Mouse (Mus musculus): Measurements from ENCODE around the gene Mast2. TPM values are rescaled to one million over a fixed set of nuclear protein-coding genes. Genes with fewer than 3 reads are reported as not detected.

Gene Mast2
- polyA plus RNA-seq, 1 experiment from 2014 or later = 12.8 TPM

DNA sequence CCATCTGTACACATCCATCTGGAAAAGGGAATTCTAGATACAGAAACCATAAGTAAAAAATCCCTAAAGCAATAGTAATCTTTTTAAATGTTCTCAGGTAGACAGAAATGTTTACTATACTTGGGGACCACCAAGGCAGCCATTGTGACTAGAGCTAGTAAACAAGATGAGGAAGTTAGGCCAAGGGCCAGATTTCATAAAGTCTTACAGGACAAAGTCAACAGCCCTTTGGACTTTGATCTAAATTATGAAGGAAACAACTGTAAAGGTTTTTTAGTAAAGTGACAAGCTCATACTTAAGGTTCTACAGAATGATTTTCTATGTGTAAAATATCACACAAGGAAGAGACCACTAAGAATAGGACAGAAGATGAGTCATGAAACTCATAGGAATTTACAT, 14.0 kb downstream of the Mast2 start:
- no peak overlapping the region for H3K27ac ChIP-seq
- no peak overlapping the region for H3K4me3 ChIP-seq (ENCODE audit: inconsistent target)
- peaks cover 54% of the 10 kb centered on the region; the same call in 1 of the 2 replicates for H3K79me2 ChIP-seq (ENCODE audit: inconsistent target)
- H3K36me3 ChIP-seq (ENCODE audit: inconsistent target) = no peaks in the 10 kb centered on the region

DNA sequence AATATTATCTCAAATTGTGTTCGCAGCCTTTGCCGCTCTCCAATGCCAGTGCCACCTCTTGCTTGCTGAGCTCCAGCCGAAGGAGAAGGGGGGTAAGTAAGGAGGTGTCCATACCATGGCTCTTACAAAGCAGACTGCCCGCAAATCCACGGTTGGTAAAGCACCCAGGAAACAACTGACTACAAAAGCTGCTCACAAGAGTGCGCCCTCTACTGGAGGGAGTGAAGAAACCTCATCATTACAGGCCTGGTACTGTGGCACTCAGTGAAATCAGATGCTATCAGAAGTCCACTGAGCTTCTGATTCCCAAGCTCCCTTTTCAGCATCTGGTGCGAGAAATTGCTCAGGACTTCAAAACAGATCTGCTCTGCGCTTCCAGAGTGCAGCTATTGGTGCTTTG, 15.3 kb downstream of the Mast2 start:
- H3K79me2 ChIP-seq (ENCODE audit: inconsistent target) = peaks cover 67% of the 10 kb centered on the region; the same call in 1 of the 2 replicates
- no peak overlapping the region for H3K27ac ChIP-seq
- H3K4me3 ChIP-seq (ENCODE audit: inconsistent target) = no peak overlapping the region
- no peaks in the 10 kb centered on the region for H3K36me3 ChIP-seq (ENCODE audit: inconsistent target)
- 60% methylated on average over 8 of the region's 8 CpGs for WGBS (ENCODE audit: missing documents)

DNA sequence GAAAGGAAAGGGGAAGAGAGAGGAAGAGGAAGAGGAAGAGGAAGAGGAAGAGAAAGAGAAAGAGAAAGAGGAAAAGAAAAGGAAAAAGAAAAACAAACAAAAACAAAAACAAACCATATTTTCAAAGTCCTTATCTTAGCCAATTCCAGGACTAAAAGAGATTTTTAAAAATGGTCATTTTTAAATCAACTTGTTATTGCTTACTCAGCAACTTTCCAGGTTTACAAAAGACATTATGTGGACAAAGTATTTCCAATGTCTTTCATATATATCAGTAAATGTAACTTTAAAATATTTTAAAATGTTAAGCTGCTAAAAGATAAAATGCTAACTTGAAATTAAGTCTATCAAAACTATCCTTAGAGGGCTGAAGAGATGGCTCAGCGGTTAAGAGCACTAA, 24.6 kb downstream of the Mast2 start:
- Histone ChIP-seq H3K4me3 (ENCODE audit: inconsistent target) (no peak overlapping the region), H3K36me3 (ENCODE audit: inconsistent target) (no peaks in the 10 kb centered on the region), H3K79me2 (ENCODE audit: inconsistent target) (peaks cover 39% of the 10 kb centered on the region; the same call in 1 of the 2 replicates), H3K27ac (no peak overlapping the region)
- 100% methylated on average over 1 of the region's 1 CpGs for whole genome bisulfite sequencing (ENCODE audit: missing documents)

DNA sequence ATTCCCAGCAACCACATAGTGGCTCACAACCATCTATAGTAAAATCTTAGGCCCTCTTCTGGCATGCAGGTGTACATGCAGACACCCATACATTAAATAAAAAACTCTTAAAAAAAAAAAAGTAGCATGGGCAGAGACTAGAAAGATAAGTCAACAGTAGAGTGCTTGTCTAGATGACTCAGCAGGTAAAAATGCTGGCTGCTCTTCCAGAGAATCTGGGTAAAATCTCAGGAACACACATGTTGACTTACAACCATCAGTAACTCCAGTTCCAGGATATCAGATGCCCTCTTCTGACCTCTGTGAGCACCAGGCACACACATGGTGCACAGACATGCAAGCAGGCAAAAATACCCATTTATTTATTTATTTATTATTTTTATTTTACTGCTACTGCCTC, 25.4 kb downstream of the Mast2 start:
- H3K36me3 ChIP-seq (ENCODE audit: inconsistent target) = no peaks in the 10 kb centered on the region
- H3K4me3 ChIP-seq (ENCODE audit: inconsistent target) = no peak overlapping the region
- H3K79me2 ChIP-seq (ENCODE audit: inconsistent target) = peaks cover 31% of the 10 kb centered on the region; the same call in 1 of the 2 replicates
- no peak overlapping the region for H3K27ac ChIP-seq

DNA sequence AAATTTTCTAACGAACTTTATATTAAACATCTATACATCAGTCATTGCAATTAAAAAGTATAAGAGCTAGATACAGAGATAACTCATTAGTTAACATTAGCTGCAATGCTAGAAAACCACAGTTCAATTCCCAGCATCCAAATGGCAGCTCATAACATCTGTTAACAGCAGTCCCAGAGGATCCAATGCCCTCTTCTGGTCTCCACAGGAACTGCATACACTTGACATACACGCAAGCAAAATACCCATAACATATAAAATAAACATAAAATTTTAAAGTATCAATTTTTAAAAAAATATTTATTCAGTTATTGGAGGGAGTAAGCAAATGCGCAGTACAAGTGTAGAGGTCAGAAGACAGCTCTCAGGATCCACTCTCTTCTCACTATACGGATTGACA, 28.4 kb downstream of the Mast2 start:
- H3K36me3 ChIP-seq (ENCODE audit: inconsistent target) = no peaks in the 10 kb centered on the region
- H3K4me3 ChIP-seq (ENCODE audit: inconsistent target) = no peak overlapping the region
- H3K79me2 ChIP-seq (ENCODE audit: inconsistent target) = peaks cover 4% of the 10 kb centered on the region; the same call in 1 of the 2 replicates
- WGBS (ENCODE audit: missing documents) = 97% methylated on average over 4 of the region's 4 CpGs
- no peak overlapping the region for H3K27ac ChIP-seq

DNA sequence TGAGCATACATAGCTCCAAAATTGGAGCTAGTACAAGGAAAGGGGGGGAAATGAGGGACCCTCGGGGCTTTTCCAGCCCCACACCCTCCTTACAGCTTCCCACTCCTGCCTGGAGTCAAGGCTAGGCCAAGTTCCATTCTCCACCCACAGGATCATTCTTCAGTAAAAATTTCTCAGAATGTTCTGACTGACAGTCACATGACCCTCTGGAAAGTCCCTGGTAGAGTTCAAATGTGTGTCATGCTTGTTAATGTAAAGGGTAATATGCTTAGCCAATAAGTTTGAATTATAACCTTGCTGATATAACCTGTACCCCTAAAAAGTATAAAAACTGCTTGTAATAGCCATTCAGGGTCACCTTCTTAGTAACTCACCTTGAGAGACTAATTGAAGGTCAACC, 41.8 kb downstream of the Mast2 start:
- H3K79me2 ChIP-seq (ENCODE audit: inconsistent target) = no peaks in the 10 kb centered on the region
- H3K4me3 ChIP-seq (ENCODE audit: inconsistent target) = no peak overlapping the region
- no peaks in the 10 kb centered on the region for H3K36me3 ChIP-seq (ENCODE audit: inconsistent target)
- 94% methylated on average over 1 of the region's 1 CpGs for WGBS (ENCODE audit: missing documents)
- H3K27ac ChIP-seq = no peak overlapping the region

DNA sequence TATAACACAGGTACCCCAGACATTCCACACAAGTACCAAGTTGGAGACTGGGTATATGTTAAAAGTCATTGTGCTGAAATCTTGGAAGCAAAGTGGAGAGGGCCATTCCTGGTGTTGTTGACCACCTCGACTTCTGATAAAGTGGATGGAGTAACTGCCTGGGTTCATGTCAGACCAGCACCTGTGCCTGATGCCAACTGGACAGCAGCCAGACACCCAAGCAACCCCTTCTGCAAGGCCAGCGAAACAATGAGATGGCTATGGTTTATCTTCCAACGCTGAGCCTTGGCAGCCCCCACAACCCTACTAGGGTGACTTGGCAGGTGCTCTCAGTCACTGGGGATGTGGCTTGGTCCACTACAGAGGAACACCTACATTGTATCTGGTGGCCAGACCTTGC, 42.8 kb downstream of the Mast2 start:
- WGBS (ENCODE audit: missing documents) = 89% methylated on average over 3 of the region's 3 CpGs
- no peaks in the 10 kb centered on the region for H3K79me2 ChIP-seq (ENCODE audit: inconsistent target)
- H3K27ac ChIP-seq = no peak overlapping the region
- H3K4me3 ChIP-seq (ENCODE audit: inconsistent target) = no peak overlapping the region
- no peaks in the 10 kb centered on the region for H3K36me3 ChIP-seq (ENCODE audit: inconsistent target)

DNA sequence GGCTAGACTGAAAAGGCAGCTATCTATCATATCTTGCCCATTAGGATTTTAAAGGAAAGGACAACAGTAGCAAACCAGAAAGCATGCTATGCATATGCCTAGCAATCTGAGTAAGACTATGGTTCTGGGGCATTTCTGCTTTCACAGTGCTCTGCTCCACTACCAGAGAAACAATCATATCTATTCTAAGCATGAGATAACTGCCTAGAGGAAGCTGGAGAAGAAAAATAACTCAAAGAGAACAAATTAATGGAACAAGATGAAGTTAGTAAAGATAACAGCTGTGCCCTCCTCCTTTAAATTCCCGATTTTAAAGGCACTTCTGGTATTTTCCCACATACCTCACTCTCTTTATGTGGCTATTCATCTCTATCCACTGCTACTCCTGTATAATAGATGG, 51.0 kb downstream of the Mast2 start:
- 80% methylated on average over 1 of the region's 1 CpGs for WGBS (ENCODE audit: missing documents)
- Histone ChIP-seq H3K79me2 (ENCODE audit: inconsistent target) (no peaks in the 10 kb centered on the region), H3K4me3 (ENCODE audit: inconsistent target) (no peak overlapping the region)

DNA sequence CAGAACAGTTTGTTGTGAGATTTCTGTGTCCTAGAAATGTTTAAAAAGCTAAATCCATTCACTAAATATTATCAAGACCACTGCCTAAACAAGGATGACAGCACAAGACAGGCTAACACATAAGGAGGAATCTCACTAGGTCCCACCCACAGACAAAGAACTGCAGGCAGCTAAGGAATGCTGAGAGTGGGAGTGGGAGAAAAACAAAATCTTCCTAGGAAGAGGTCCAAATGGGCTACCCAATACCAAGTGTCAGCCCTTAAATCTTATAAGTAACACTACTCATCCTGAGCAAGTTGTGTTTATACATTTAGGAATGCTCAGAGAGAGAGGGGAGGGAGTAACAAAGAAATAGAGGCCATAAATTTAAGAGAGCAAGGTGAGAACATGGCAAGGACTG, 52.6 kb downstream of the Mast2 start:
- no peak overlapping the region for H3K27ac ChIP-seq
- no peak overlapping the region for H3K4me3 ChIP-seq (ENCODE audit: inconsistent target)
- H3K79me2 ChIP-seq (ENCODE audit: inconsistent target) = no peaks in the 10 kb centered on the region
- no peaks in the 10 kb centered on the region for H3K36me3 ChIP-seq (ENCODE audit: inconsistent target)

More for the DNA sequence above, 51.0 kb downstream of the Mast2 start:
- no peaks in the 10 kb centered on the region for H3K36me3 ChIP-seq (ENCODE audit: inconsistent target)
- H3K27ac ChIP-seq = no peak overlapping the region

DNA sequence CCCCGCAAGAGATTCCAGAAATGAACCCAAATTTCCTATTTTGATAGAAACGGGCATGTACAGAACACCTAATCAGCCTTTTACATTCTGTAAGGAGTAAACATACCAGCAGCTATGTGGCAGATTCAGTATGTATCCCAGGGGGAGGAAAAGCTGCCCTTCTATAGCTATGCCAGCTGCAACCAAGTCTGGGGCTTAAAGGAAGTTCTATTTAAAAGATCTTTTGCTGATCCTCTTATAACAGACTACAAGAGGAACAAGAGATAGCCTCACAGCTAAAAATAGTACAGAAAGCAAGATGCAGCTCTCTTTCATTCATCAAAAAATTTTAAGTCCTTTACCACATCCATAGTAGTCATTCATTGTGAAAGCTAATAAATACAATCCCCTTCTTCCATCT, 57.3 kb downstream of the Mast2 start:
- Histone ChIP-seq H3K4me3 (ENCODE audit: inconsistent target) (no peak overlapping the region), H3K79me2 (ENCODE audit: inconsistent target) (no peaks in the 10 kb centered on the region), H3K27ac (no peak overlapping the region), H3K36me3 (ENCODE audit: inconsistent target) (no peaks in the 10 kb centered on the region)
- WGBS (ENCODE audit: missing documents) = 88% methylated on average over 2 of the region's 2 CpGs

DNA sequence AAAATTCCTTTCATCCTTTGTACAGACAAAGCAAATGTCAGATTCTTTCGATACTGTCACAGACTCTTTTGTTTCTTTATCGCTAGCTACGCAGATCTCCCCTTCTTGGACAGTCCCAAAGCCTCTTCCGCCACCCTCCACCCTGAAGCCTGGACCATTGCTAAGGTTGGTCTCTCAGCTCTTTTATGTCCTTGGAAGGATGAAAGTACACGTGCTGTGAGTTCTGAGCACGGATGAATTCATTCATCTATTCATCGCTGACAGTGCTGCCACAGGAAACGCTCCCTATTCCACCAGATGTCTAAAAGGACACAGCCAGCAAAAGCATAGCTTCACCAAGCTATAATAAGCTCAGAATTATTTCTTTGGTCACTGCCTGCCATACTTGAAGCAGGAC, 58.0 kb downstream of the Mast2 start:
- Histone ChIP-seq H3K27ac (no peak overlapping the region), H3K4me3 (ENCODE audit: inconsistent target) (no peak overlapping the region), H3K79me2 (ENCODE audit: inconsistent target) (no peaks in the 10 kb centered on the region), H3K36me3 (ENCODE audit: inconsistent target) (no peaks in the 10 kb centered on the region)
- 97% methylated on average over 8 of the region's 8 CpGs for WGBS (ENCODE audit: missing documents)

DNA sequence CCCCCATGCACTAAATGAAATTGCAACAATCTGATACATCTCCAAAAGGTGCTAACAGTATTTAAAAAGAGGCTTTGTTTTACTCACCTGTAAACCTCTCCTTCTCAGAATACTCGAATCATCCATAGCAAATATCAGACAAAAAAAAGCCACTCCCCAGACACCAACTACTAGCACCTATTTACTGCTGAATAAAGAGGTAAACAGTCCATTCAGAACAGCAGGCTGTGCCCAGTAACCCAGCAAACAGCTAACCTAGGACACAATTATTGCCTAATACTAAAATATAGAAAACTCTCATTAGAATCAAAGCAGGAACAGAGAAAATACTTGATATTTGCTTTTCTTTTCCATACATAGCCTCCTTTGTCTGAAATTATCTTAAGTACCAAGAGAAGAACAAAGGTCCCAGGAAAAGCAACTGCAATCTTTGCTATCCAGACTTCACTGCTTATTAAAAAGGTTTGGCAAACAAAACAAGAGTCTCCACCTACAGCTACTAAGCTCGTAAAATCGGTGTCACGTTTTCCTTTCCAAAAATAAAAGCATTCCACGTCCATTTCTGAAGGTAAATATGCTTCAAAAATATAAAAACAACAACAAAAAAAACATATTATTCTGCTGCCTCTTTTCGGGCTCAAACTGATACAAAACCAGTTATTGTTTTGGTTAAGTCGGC, 58.6 kb downstream of the Mast2 start:
- Histone ChIP-seq H3K36me3 (ENCODE audit: inconsistent target) (no peaks in the 10 kb centered on the region), H3K27ac (no peak overlapping the region), H3K79me2 (ENCODE audit: inconsistent target) (no peaks in the 10 kb centered on the region), H3K4me3 (ENCODE audit: inconsistent target) (no peak overlapping the region)
- WGBS (ENCODE audit: missing documents) = 95% methylated on average over 7 of the region's 7 CpGs

DNA sequence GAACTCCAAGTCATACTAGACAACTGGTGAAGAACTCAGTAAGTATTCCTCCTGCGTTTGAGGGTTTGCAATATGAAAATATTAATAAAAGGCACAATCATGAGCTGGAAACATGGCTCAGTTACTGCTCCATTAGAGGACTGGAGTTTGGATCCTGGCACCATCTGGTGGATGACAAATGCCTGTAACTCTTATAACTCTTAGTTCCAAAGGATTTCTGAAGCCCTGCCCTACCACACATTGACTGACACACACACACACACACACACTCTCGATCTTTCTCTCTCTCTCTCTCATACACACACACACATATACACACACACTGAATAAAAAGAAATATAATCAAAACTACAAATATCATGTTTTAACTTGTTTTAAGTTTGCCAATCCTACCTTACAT, 60.1 kb downstream of the Mast2 start:
- no peaks in the 10 kb centered on the region for H3K36me3 ChIP-seq (ENCODE audit: inconsistent target)
- H3K79me2 ChIP-seq (ENCODE audit: inconsistent target) = no peaks in the 10 kb centered on the region
- WGBS (ENCODE audit: missing documents) = 82% methylated on average over 2 of the region's 2 CpGs
- no peak overlapping the region for H3K4me3 ChIP-seq (ENCODE audit: inconsistent target)
- H3K27ac ChIP-seq = no peak overlapping the region

DNA sequence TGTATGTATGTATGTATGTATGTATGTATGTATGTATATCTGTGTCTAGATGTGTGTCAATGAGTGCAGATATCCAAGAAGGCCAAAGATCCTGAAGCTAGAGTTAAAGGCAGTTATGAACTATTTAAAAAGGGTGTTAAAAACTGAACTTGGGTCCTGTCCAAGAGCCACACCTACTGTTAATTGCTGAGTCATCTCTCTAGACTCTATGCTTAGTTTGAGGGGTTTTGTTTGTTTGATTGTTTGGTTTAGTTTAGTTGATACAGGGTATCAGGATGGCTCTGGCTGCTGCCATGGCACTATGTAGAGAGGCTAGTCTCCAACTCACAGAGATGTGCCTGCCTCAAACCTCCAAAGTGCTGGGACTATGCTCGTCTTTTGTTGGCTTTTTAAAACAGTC, 61.3 kb downstream of the Mast2 start:
- Histone ChIP-seq H3K79me2 (ENCODE audit: inconsistent target) (no peaks in the 10 kb centered on the region), H3K36me3 (ENCODE audit: inconsistent target) (no peaks in the 10 kb centered on the region), H3K4me3 (ENCODE audit: inconsistent target) (no peak overlapping the region), H3K27ac (no peak overlapping the region)
- 90% methylated on average over 1 of the region's 1 CpGs for WGBS (ENCODE audit: missing documents)

DNA sequence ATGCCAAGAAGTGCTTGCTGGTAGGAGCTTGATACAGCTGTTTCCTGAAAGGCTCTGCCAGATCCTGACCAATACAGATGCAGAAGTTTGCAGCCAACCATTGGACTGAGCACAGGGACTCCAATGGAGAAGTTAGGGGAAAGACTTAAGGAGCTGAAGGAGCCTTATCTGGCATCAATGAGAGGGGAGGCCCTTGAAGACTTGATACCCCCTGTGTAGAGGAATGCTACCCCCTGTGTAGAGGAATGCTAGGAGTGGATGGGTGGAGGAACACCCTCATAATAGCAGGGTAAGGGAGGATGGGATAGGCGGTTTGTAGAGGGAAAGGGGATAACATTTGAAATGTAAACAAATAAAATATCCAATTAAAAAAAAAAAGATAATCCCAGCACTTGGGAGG, 65.9 kb downstream of the Mast2 start:
- no peak overlapping the region for H3K4me3 ChIP-seq (ENCODE audit: inconsistent target)
- no peaks in the 10 kb centered on the region for H3K36me3 ChIP-seq (ENCODE audit: inconsistent target)
- no peak overlapping the region for H3K27ac ChIP-seq
- no peaks in the 10 kb centered on the region for H3K79me2 ChIP-seq (ENCODE audit: inconsistent target)
- WGBS (ENCODE audit: missing documents) = no CpG with 5 or more reads among the region's 1 CpGs

DNA sequence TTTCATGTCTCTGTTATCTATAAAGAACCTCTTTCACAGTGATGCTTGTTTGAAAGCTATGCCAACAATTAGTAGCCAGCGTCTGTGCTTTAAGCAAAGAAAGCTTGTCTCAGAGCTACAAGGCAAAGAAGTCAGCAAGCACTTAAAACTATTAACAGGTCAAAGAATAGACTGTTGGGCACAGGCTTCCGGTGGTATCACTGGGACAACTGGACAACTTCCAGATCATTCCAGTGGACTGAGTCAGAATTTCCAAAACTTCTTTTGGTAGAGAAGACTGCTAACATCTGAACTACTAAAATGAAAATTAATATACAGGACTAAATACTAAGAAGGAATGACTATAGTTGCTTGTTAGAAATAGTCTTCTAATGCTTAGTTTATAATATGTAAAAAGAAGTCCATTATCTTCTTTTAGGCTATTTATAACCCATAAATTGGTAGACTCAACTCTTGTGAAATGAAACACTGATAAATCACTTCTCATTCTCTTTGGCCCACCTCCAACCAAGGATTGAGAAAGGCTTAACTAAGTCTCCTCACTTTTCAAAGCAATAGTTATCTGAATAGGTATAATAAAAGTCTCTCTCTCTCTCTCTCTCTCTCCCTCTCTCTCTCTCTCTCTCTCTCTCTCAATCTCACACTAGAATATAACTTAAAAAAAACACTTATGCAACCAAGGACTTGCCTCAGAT, 85.9 kb downstream of the Mast2 start:
- Histone ChIP-seq H3K79me2 (ENCODE audit: inconsistent target) (no peaks in the 10 kb centered on the region), H3K27ac (no peak overlapping the region), H3K36me3 (ENCODE audit: inconsistent target) (no peaks in the 10 kb centered on the region), H3K4me3 (ENCODE audit: inconsistent target) (no peak overlapping the region)
- 92% methylated on average over 2 of the region's 2 CpGs for WGBS (ENCODE audit: missing documents)

All from macrophage (primary cell).